Mouse (Mus musculus): ENCODE measurements around the gene Kalrn. TPM values are rescaled to one million over a fixed set of nuclear protein-coding genes. Genes with fewer than 3 reads are reported as not detected.
"Not testable (repeated sequence)": the region's sequence is repeated elsewhere in the genome, so short reads cannot be mapped to it uniquely, and the experiment has no call there.

The Kalrn gene
- polyA plus RNA-seq, 1 experiment = 3.9 TPM

GRCm38 (mm10) chr16:34110840-34111625 lies 462.3 kb downstream of the Kalrn start:
- DNase-seq (ENCODE audit: low read depth) = no peak

- DNase-seq (ENCODE audit: low read depth) = no peak
These were observed 468.9 kb downstream of the Kalrn start for GRCm38 (mm10) chr16:34104427-34104826.

GRCm38 (mm10) chr16:34102742-34103141 lies 470.6 kb downstream of the Kalrn start:
- no peak for DNase-seq (ENCODE audit: low read depth)

GRCm38 (mm10) chr16:34099795-34100194 lies 473.5 kb downstream of the Kalrn start:
- no peak for DNase-seq (ENCODE audit: low read depth)

- DNase-seq (ENCODE audit: low read depth) = no peak
These were observed 477.7 kb downstream of the Kalrn start for GRCm38 (mm10) chr16:34095548-34096141.

GRCm38 (mm10) chr16:34095093-34095465 lies 478.3 kb downstream of the Kalrn start:
- DNase-seq (ENCODE audit: low read depth) = no peak

GRCm38 (mm10) chr16:34094446-34095092 lies 478.8 kb downstream of the Kalrn start:
- DNase-seq (ENCODE audit: low read depth) = no peak

GRCm38 (mm10) chr16:34093734-34094445 lies 479.4 kb downstream of the Kalrn start:
- no peak for DNase-seq (ENCODE audit: low read depth)

GRCm38 (mm10) chr16:34089528-34090095 lies 483.7 kb downstream of the Kalrn start:
- no peak for DNase-seq (ENCODE audit: low read depth)

GRCm38 (mm10) chr16:34089022-34089421 lies 484.3 kb downstream of the Kalrn start:
- no peak for DNase-seq (ENCODE audit: low read depth)

GRCm38 (mm10) chr16:34088331-34088730 lies 485.0 kb downstream of the Kalrn start:
- no peak for DNase-seq (ENCODE audit: low read depth)

GRCm38 (mm10) chr16:34084135-34084920 lies 489.0 kb downstream of the Kalrn start:
- DNase-seq (ENCODE audit: low read depth) = no peak

- no peak for DNase-seq (ENCODE audit: low read depth)
These were observed 490.6 kb downstream of the Kalrn start for GRCm38 (mm10) chr16:34082494-34083469.

GRCm38 (mm10) chr16:34081683-34082438 lies 491.5 kb downstream of the Kalrn start:
- no peak for DNase-seq (ENCODE audit: low read depth)

GRCm38 (mm10) chr16:34081314-34081682 lies 492.0 kb downstream of the Kalrn start:
- not testable (repeated sequence) for DNase-seq (ENCODE audit: low read depth)

- no peak for DNase-seq (ENCODE audit: low read depth)
These were observed 492.5 kb downstream of the Kalrn start for GRCm38 (mm10) chr16:34080818-34081217.

- DNase-seq (ENCODE audit: low read depth) = no peak
These were observed 493.8 kb downstream of the Kalrn start for GRCm38 (mm10) chr16:34079511-34079910.

GRCm38 (mm10) chr16:34078732-34079131 lies 494.6 kb downstream of the Kalrn start:
- no peak for DNase-seq (ENCODE audit: low read depth)

- no peak for DNase-seq (ENCODE audit: low read depth)
These were observed 497.2 kb downstream of the Kalrn start for GRCm38 (mm10) chr16:34076101-34076500.
